Mouse (Mus musculus) kidney, postnatal 0 days (tissue): Measurements from ENCODE around the gene Nek2. TPM values are rescaled to one million over a fixed set of nuclear protein-coding genes. Genes with fewer than 3 reads are reported as not detected.
A peak's percentile ranks its signal among the peaks of the same experiment; 100 is the strongest.

Experiments
- ATAC-seq: fragments of 200-750 bp; cut with Nextera tagmentation; replicated peaks from 2 replicates; pipeline ENCODE4 v1.8.0; 2017; ENCODE audit warnings: low read depth, moderate number of reproducible peaks, moderate TSS enrichment, moderate library complexity; ENCODE audit not compliant: low FRiP score
- DNase-seq: peaks from one replicate; pipeline ENCODE4 v3.0.0-alpha.2; 2016; ENCODE audit warnings: low spot score
- H3K27ac ChIP-seq: fragments of 300-500 bp; sonication (generic); 2 replicates; pipeline ENCODE4 v1.5.1; 2014; ENCODE audit warnings: mild to moderate bottlenecking
- H3K27me3 ChIP-seq: fragments of 300-500 bp; sonication (generic); 2 replicates; pipeline ENCODE4 v1.6.1; 2014; ENCODE audit warnings: low read length, mixed read lengths; ENCODE audit not compliant: insufficient read depth
- H3K36me3 ChIP-seq: fragments of 300-500 bp; sonication (generic); 2 replicates; pipeline ENCODE4 v1.6.1; 2014; ENCODE audit warnings: low read length, mixed read lengths; ENCODE audit not compliant: insufficient read depth
- H3K4me1 ChIP-seq: fragments of 300-500 bp; sonication (generic); replicated peaks from 2 replicates; pipeline ENCODE4 v1.6.1; 2014; ENCODE audit warnings: antibody characterized with exemption, low read length, mixed read lengths; ENCODE audit not compliant: insufficient read depth
- H3K4me2 ChIP-seq: fragments of 300-500 bp; sonication (generic); 2 replicates; pipeline ENCODE4 v1.6.1; 2014; ENCODE audit warnings: mild to moderate bottlenecking, low read length, moderate library complexity, mixed read lengths
- H3K4me3 ChIP-seq: fragments of 300-500 bp; sonication (generic); replicated peaks from 2 replicates; pipeline ENCODE4 v1.5.1; 2014; ENCODE audit warnings: low read depth, low read length
- H3K9ac ChIP-seq: fragments of 300-500 bp; sonication (generic); 2 replicates; pipeline ENCODE4 v1.6.1; 2014; ENCODE audit warnings: low read depth, low read length
- H3K9me3 ChIP-seq: fragments of 300-500 bp; sonication (generic); replicated peaks from 2 replicates; pipeline ENCODE4 v1.6.1; 2016; ENCODE audit warnings: low read length, inconsistent platforms, mixed read lengths
- CTCF ChIP-seq: IDR thresholded peaks from 2 replicates; pipeline ENCODE4 v1.5.1; 2016; ENCODE audit warnings: antibody characterized with exemption, low read depth, mild to moderate bottlenecking, moderate library complexity
- WGBS: fragments of 180-500 bp; shearing (Covaris S2); extraction: QIAGEN DNeasy Blood & Tissue Kit; methylation state at CpG from one replicate; pipeline ENCODE4 v1.1.7; 2014; 5-methylcytosine and 5-hydroxymethylcytosine counted together
- polyA plus RNA-seq: library from polyadenylated mRNA; unstranded; fragments of >200 nt; fragmentation: Nextera tagmentation; extraction: Ambion mirVana; gene quantifications from 2 replicates; pipeline ENCODE4 v1.2.1, GENCODE M21; 2015

The Nek2 gene
- polyA plus RNA-seq, 1 experiment from 2014 or later = 21.3 TPM

DNA sequence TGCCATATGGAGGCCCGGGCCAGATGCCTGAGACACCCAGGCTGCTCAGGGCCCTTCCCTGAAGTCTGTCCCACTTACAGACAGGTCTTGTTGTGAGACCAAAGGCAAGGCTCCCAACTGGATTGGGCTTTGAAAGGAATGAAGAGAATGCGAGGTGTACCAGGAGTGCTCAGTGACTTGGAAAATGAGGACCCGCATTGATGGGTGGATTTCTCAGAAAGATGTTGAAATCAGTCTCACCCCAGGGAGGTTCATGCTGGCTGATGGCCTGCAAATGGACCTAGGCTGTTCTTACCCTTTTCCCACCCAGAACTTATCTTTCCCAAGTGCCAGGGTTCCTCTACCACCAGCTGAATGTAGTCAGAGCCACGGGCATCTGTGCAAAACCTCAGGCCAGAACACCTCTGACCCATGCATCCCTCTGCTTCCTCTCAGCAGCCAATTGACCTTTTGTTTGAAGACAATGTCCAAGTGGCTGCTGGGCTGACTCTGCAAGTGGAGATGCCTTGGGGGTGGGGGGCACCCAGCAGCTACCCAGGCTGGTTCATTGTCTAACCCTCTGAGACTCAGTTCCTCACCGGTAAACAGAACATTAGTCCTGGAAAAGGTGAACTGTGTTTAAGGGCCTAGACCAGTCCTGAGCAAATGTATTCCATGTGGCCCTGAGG lies 15.2 kb downstream of the Nek2 start:
- H3K4me3 ChIP-seq = no peak overlapping the region
- H3K27me3 ChIP-seq = no peaks in the 10 kb centered on the region
- WGBS = 58% methylated on average over 5 of the region's 5 CpGs
- H3K9ac ChIP-seq = no peak overlapping the region
- H3K36me3 ChIP-seq = peaks cover 2% of the 10 kb centered on the region; the same call in 1 of the 2 replicates
- TF ChIP-seq CTCF = no peak
- H3K9me3 ChIP-seq = no peaks in the 10 kb centered on the region
- ATAC-seq (no peak), DNase-seq (no peak)
- H3K4me1 ChIP-seq = no peaks in the 10 kb centered on the region
- no peak overlapping the region for H3K27ac ChIP-seq
- no peak overlapping the region for H3K4me2 ChIP-seq

- ATAC-seq (peak; percentile 69), DNase-seq (no peak)
- Histone ChIP-seq H3K27ac (peak overlapping the region; percentile 50; the same call in 1 of the 2 replicates), H3K4me2 (no peak overlapping the region), H3K4me3 (no peak overlapping the region), H3K9me3 (no peaks in the 10 kb centered on the region), H3K27me3 (no peaks in the 10 kb centered on the region), H3K4me1 (no peaks in the 10 kb centered on the region), H3K36me3 (no peaks in the 10 kb centered on the region), H3K9ac (no peak overlapping the region)
- 71% methylated on average over 3 of the region's 3 CpGs for WGBS
- no peak for TF ChIP-seq CTCF
Measured at GRCm38 (mm10) chr1:191837691-191838090, 16.4 kb downstream of the Nek2 start.

GRCm38 (mm10) chr1:191838994-191839741 lies 17.9 kb downstream of the Nek2 start:
- Histone ChIP-seq H3K36me3 (no peaks in the 10 kb centered on the region), H3K27ac (peak overlapping the region; percentile 76), H3K9ac (no peak overlapping the region), H3K9me3 (no peaks in the 10 kb centered on the region), H3K4me2 (no peak overlapping the region), H3K4me1 (no peaks in the 10 kb centered on the region), H3K27me3 (no peaks in the 10 kb centered on the region), H3K4me3 (no peak overlapping the region)
- peak; percentile 44 for ATAC-seq
- 23% methylated on average over 17 of the region's 17 CpGs for WGBS
- DNase-seq = peak; percentile 68
- no peak for TF ChIP-seq CTCF

DNA sequence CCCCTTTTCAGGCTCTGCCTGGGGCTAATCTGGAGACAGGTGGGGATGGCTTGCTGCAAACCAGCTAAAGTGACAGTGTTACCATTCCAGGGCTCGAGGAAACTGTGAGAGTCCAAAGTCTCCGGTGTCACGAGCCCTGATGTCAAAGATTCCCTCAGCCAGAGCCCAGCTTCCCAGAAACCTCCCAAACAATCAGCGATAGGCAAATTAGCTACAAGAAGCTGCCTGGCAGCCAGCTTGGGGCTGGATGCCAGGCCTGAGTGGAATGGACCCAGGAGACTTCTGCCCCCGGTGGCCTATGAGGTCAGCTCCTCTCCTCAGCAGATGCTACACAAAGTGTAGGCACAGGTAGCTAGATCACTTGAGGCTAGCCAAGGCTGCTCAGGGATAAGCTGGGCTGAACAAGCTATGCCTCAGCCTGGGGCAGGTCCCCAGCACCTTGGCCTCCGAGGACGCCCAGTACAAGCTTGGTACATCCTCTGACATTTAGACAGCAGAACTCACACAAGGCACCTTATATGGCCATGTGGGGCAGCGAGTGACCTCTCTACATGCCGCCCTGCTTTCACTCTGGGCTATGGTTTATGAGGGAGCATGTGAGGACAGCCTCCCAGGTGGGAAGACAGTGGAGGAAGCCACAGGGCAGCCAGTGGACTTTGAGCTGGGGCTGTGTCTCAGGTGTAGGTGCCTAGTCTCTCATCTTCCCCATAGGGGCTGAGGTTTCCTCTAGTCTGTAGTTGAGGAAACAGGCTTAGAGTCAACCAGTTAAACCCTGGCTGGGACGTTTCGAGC lies 19.7 kb downstream of the Nek2 start:
- no peaks in the 10 kb centered on the region for H3K9me3 ChIP-seq

GRCm38 (mm10) chr1:191842247-191842646 lies 21.0 kb downstream of the Nek2 start:
- H3K9ac ChIP-seq = no peak overlapping the region
- H3K36me3 ChIP-seq = no peaks in the 10 kb centered on the region
- no peak for TF ChIP-seq CTCF
- H3K27me3 ChIP-seq = no peaks in the 10 kb centered on the region
- no peaks in the 10 kb centered on the region for H3K4me1 ChIP-seq
- no peak overlapping the region for H3K4me2 ChIP-seq
- no peaks in the 10 kb centered on the region for H3K9me3 ChIP-seq
- no peak overlapping the region for H3K4me3 ChIP-seq
- ATAC-seq (no peak), DNase-seq (no peak)
- no peak overlapping the region for H3K27ac ChIP-seq
- WGBS = 84% methylated on average over 12 of the region's 12 CpGs

More for the DNA sequence above, 19.7 kb downstream of the Nek2 start:
- WGBS = 76% methylated on average over 11 of the region's 11 CpGs
- Histone ChIP-seq H3K4me1 (no peaks in the 10 kb centered on the region), H3K4me2 (no peak overlapping the region), H3K4me3 (no peak overlapping the region), H3K27ac (no peak overlapping the region), H3K9ac (no peak overlapping the region), H3K27me3 (no peaks in the 10 kb centered on the region), H3K36me3 (no peaks in the 10 kb centered on the region)
- ATAC-seq = peak; percentile 26; the same call in 1 of the 2 replicates
- TF ChIP-seq CTCF = no peak
- no peak for DNase-seq

DNA sequence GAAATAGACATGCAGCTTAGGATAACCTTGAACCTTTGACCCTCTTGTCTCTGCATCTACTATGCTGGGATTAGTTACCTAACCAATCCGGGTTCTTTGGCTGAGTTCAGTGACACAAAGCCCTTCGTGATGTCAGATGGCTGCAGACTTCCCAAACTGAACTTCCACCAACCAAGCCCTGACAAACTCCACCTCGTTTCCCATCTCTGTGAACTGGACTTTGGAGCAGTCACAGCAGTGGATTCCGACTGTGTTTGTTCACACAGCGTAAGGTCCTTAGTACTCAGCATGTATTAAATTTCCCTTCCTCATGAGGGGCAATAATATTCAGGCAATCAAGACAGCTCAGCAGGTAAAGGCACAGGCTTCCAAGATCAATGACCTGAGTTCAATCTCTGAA lies 25.4 kb downstream of the Nek2 start:
- DNase-seq (no peak), ATAC-seq (no peak)
- H3K4me1 ChIP-seq = no peaks in the 10 kb centered on the region
- no peak for TF ChIP-seq CTCF
- H3K9ac ChIP-seq = no peak overlapping the region
- no peak overlapping the region for H3K4me2 ChIP-seq
- WGBS = 58% methylated on average over 5 of the region's 5 CpGs
- no peaks in the 10 kb centered on the region for H3K36me3 ChIP-seq
- H3K27ac ChIP-seq = no peak overlapping the region
- H3K9me3 ChIP-seq = no peaks in the 10 kb centered on the region
- H3K27me3 ChIP-seq = no peaks in the 10 kb centered on the region
- no peak overlapping the region for H3K4me3 ChIP-seq
